Mouse (Mus musculus) hindbrain, embryonic 10.5 days (tissue): ENCODE data around the gene Lpo. TPM values are rescaled to one million over a fixed set of nuclear protein-coding genes. Genes with fewer than 3 reads are reported as not detected.

ENCODE experiments used
- DNase-seq: peaks from one replicate; pipeline ENCODE4 v3.0.0-alpha.2; 2017; ENCODE audit warnings: low spot score
- H3K27ac ChIP-seq: fragments of 300-500 bp; sonication (generic); 2 replicates; pipeline ENCODE4 v1.5.1; 2016; ENCODE audit warnings: mild to moderate bottlenecking, moderate library complexity
- H3K27me3 ChIP-seq: fragments of 300-500 bp; sonication (generic); 2 replicates; pipeline ENCODE4 v1.6.1; 2016; ENCODE audit warnings: mild to moderate bottlenecking; ENCODE audit not compliant: poor library complexity, insufficient read depth, severe bottlenecking
- H3K36me3 ChIP-seq: fragments of 300-500 bp; sonication (generic); 2 replicates; pipeline ENCODE4 v1.6.1; 2016; ENCODE audit warnings: mild to moderate bottlenecking, moderate library complexity
- H3K4me1 ChIP-seq: fragments of 300-500 bp; sonication (generic); replicated peaks from 2 replicates; pipeline ENCODE4 v1.6.1; 2016; ENCODE audit warnings: mild to moderate bottlenecking
- H3K4me3 ChIP-seq: fragments of 300-500 bp; sonication (generic); 2 replicates; pipeline ENCODE4 v1.5.1; 2016; ENCODE audit warnings: mild to moderate bottlenecking, moderate library complexity
- H3K9me3 ChIP-seq: fragments of 300-500 bp; sonication (generic); 2 replicates; pipeline ENCODE4 v1.6.1; 2016; ENCODE audit warnings: mild to moderate bottlenecking, moderate library complexity
- WGBS: fragments of 180-500 bp; shearing (Covaris S2); methylation state at CpG from one replicate; pipeline ENCODE4 v1.1.7; 2016; 5-methylcytosine and 5-hydroxymethylcytosine counted together
- microRNA counts: library from miRNA; unstranded; fragments of <30 nt; microRNA quantifications from one replicate; lab custom pipeline; 2017
- polyA plus RNA-seq: library from polyadenylated mRNA; unstranded; fragments of >200 nt; fragmentation: Nextera tagmentation; extraction: Ambion mirVana; gene quantifications from 2 replicates; pipeline ENCODE4 v1.2.1, GENCODE M21; 2016

The Lpo gene
- polyA plus RNA-seq, 1 experiment from 2014 or later: 0.31 TPM

GRCm38 (mm10) chr11:87761806-87762701 is 66.0 kb downstream of the Lpo start:
- H3K36me3 ChIP-seq: no peaks in the 10 kb centered on the region

GRCm38 (mm10) chr11:87761181-87761721 is 66.8 kb downstream of the Lpo start:
- no peak overlapping the region for H3K27ac ChIP-seq
- peaks cover 69% of the 10 kb centered on the region for H3K27me3 ChIP-seq
- peak overlapping the region; percentile 48 for H3K4me3 ChIP-seq
- DNase-seq: no peak
- 68% methylated on average over 11 of the region's 11 CpGs for WGBS
- no peaks in the 10 kb centered on the region for H3K36me3 ChIP-seq
- no peaks in the 10 kb centered on the region for H3K9me3 ChIP-seq
- H3K4me1 ChIP-seq: peaks cover 36% of the 10 kb centered on the region

More at GRCm38 (mm10) chr11:87761806-87762701, 66.0 kb downstream of the Lpo start:
- H3K4me3 ChIP-seq: peak overlapping the region; percentile 48; the same call in 1 of the 2 replicates
- WGBS: 79% methylated on average over 14 of the region's 14 CpGs
- peaks cover 36% of the 10 kb centered on the region for H3K4me1 ChIP-seq
- no peaks in the 10 kb centered on the region for H3K9me3 ChIP-seq
- H3K27me3 ChIP-seq: peaks cover 77% of the 10 kb centered on the region
- no peak for DNase-seq
- no peak overlapping the region for H3K27ac ChIP-seq

GRCm38 (mm10) chr11:87760301-87761081 is 67.6 kb downstream of the Lpo start, which contains the start of gene Tspoap1:
TSS of gene Tspoap1 (plus strand) at chr11:87760541.
- WGBS: 6% methylated on average over 23 of the region's 23 CpGs
- peak; percentile 54 for DNase-seq
- peak within 1 kb of the TSS; percentile 76; the same call in 1 of the 2 replicates for H3K27ac ChIP-seq
- H3K4me1 ChIP-seq: peaks cover 36% of the 10 kb centered on the region
- H3K9me3 ChIP-seq: no peaks in the 10 kb centered on the region
- H3K4me3 ChIP-seq: peak within 1 kb of the TSS; percentile 48
- no peaks in the 10 kb centered on the region for H3K36me3 ChIP-seq
- H3K27me3 ChIP-seq: peaks cover 61% of the 10 kb centered on the region

- Histone ChIP-seq H3K4me1 (peaks cover 35% of the 10 kb centered on the region), H3K9me3 (no peaks in the 10 kb centered on the region), H3K27me3 (peaks cover 52% of the 10 kb centered on the region), H3K36me3 (no peaks in the 10 kb centered on the region), H3K27ac (no peak overlapping the region), H3K4me3 (no peak overlapping the region)
- 5% methylated on average over 3 of the region's 3 CpGs for WGBS
- DNase-seq: no peak
Measured at GRCm38 (mm10) chr11:87759609-87760005, 68.5 kb downstream of the Lpo start.

- no peak for DNase-seq
- H3K4me3 ChIP-seq: no peak overlapping the region
- H3K9me3 ChIP-seq: no peaks in the 10 kb centered on the region
- peaks cover 34% of the 10 kb centered on the region for H3K4me1 ChIP-seq
- WGBS: 78% methylated on average over 4 of the region's 4 CpGs
- no peak overlapping the region for H3K27ac ChIP-seq
- peaks cover 47% of the 10 kb centered on the region for H3K27me3 ChIP-seq
- no peaks in the 10 kb centered on the region for H3K36me3 ChIP-seq
Measured at GRCm38 (mm10) chr11:87758957-87759608, 69.0 kb downstream of the Lpo start.

- Histone ChIP-seq H3K9me3 (no peaks in the 10 kb centered on the region), H3K4me1 (peaks cover 26% of the 10 kb centered on the region), H3K27me3 (peaks cover 40% of the 10 kb centered on the region), H3K4me3 (no peak overlapping the region), H3K27ac (no peak overlapping the region), H3K36me3 (no peaks in the 10 kb centered on the region)
- DNase-seq: no peak
- WGBS: 82% methylated on average over 7 of the region's 7 CpGs
Measured at GRCm38 (mm10) chr11:87758161-87758911, 69.8 kb downstream of the Lpo start.

GRCm38 (mm10) chr11:87757001-87757954 is 70.8 kb downstream of the Lpo start:
- Histone ChIP-seq H3K27ac (no peak overlapping the region), H3K27me3 (peaks cover 29% of the 10 kb centered on the region), H3K4me3 (peak overlapping the region; percentile 37), H3K36me3 (no peaks in the 10 kb centered on the region), H3K9me3 (no peaks in the 10 kb centered on the region), H3K4me1 (peaks cover 17% of the 10 kb centered on the region)
- 87% methylated on average over 25 of the region's 25 CpGs for WGBS
- DNase-seq: no peak

MicroRNAs within 50 kb of the gene (microRNA counts, 519-probe panel; counts per million panel counts)
- microRNA mmu-miR-142-3p (lab: Ali Mortazavi, UCI) (3,065 counts per million, percentile 82 among the panel's probes with 10 or more counts), microRNA mmu-miR-142-5p (lab: Ali Mortazavi, UCI) (5,429 counts per million, percentile 96 among the panel's probes with 10 or more counts)

Other genes starting within 250 kb of the Lpo start
- gene Mtmr4, start 236.1 kb downstream of the Lpo start, polyA plus RNA-seq: 68.8 and 70.5 TPM in 2 replicates
- gene Hsf5, start 211.1 kb downstream of the Lpo start, polyA plus RNA-seq: 0.39 and 0.46 TPM in 2 replicates
- 0.90 and 1.2 TPM in 2 replicates for gene Rnf43, start 165.6 kb downstream of the Lpo start, polyA plus RNA-seq
- 178 and 184 TPM in 2 replicates for gene Supt4a, start 90.7 kb downstream of the Lpo start, polyA plus RNA-seq
- 7.8 and 10.5 TPM in 2 replicates for gene Tspoap1, start 67.7 kb downstream of the Lpo start, polyA plus RNA-seq
- 2.8 and 5.0 TPM in 2 replicates for gene Mpo, start 34.7 kb downstream of the Lpo start, polyA plus RNA-seq
- 17.2 and 18.6 TPM in 2 replicates for gene Mks1, start 24.9 kb upstream of the Lpo start, polyA plus RNA-seq
- not detected in 2 replicates for gene Epx, start 47.2 kb upstream of the Lpo start, polyA plus RNA-seq
- not detected in 2 replicates for gene Olfr462, start 64.0 kb upstream of the Lpo start, polyA plus RNA-seq
- not detected in 2 replicates for gene Olfr463, start 69.1 kb upstream of the Lpo start, polyA plus RNA-seq
- gene Olfr464, start 92.7 kb upstream of the Lpo start, polyA plus RNA-seq: not detected in 2 replicates
- gene Dynll2, start 159.2 kb upstream of the Lpo start, polyA plus RNA-seq: 29.4 and 39.9 TPM in 2 replicates
- gene Srsf1, start 219.1 kb upstream of the Lpo start, polyA plus RNA-seq: 337 and 377 TPM in 2 replicates
- gene Vezf1, start 240.0 kb upstream of the Lpo start, polyA plus RNA-seq: 64.7 and 64.8 TPM in 2 replicates